Mouse (Mus musculus) hindbrain, embryonic 12.5 days (tissue): Measurements from ENCODE around the gene Snrnp35. TPM values are rescaled to one million over a fixed set of nuclear protein-coding genes. Genes with fewer than 3 reads are reported as not detected.

Experiments used
- ATAC-seq: fragments of 200-750 bp; cut with Nextera tagmentation; 2 replicates; pipeline ENCODE4 v1.8.0; 2017; ENCODE audit warnings: moderate TSS enrichment; ENCODE audit not compliant: low FRiP score
- H3K27ac ChIP-seq: fragments of 300-500 bp; sonication (generic); 2 replicates; pipeline ENCODE4 v1.5.1; 2016; ENCODE audit warnings: mild to moderate bottlenecking
- H3K27me3 ChIP-seq: fragments of 300-500 bp; sonication (generic); 2 replicates; pipeline ENCODE4 v1.6.1; 2016; ENCODE audit warnings: mild to moderate bottlenecking
- H3K36me3 ChIP-seq: fragments of 300-500 bp; sonication (generic); 2 replicates; pipeline ENCODE4 v1.6.1; 2016; ENCODE audit warnings: mild to moderate bottlenecking
- H3K4me1 ChIP-seq: fragments of 300-500 bp; sonication (generic); 2 replicates; pipeline ENCODE4 v1.6.1; 2016
- H3K4me2 ChIP-seq: fragments of 300-500 bp; sonication (generic); replicated peaks from 2 replicates; pipeline ENCODE4 v1.6.1; 2016; ENCODE audit warnings: mild to moderate bottlenecking
- H3K4me3 ChIP-seq: fragments of 300-500 bp; sonication (generic); 2 replicates; pipeline ENCODE4 v1.5.1; 2016; ENCODE audit warnings: mild to moderate bottlenecking
- H3K9ac ChIP-seq: fragments of 300-500 bp; sonication (generic); 2 replicates; pipeline ENCODE4 v1.6.1; 2016; ENCODE audit warnings: mild to moderate bottlenecking, moderate library complexity
- H3K9me3 ChIP-seq: fragments of 300-500 bp; sonication (generic); replicated peaks from 2 replicates; pipeline ENCODE4 v1.6.1; 2016; ENCODE audit warnings: mild to moderate bottlenecking
- WGBS: fragments of 180-500 bp; shearing (Covaris S2); methylation state at CpG from one replicate; pipeline ENCODE4 v1.1.7; 2016; 5-methylcytosine and 5-hydroxymethylcytosine counted together
- polyA plus RNA-seq: library from polyadenylated mRNA; unstranded; fragments of >200 nt; fragmentation: Nextera tagmentation; extraction: Ambion mirVana; gene quantifications from 2 replicates; pipeline ENCODE4 v1.2.1, GENCODE M21; 2016

Gene Snrnp35
- polyA plus RNA-seq, 1 experiment from 2014 or later: 23.8 TPM

DNA sequence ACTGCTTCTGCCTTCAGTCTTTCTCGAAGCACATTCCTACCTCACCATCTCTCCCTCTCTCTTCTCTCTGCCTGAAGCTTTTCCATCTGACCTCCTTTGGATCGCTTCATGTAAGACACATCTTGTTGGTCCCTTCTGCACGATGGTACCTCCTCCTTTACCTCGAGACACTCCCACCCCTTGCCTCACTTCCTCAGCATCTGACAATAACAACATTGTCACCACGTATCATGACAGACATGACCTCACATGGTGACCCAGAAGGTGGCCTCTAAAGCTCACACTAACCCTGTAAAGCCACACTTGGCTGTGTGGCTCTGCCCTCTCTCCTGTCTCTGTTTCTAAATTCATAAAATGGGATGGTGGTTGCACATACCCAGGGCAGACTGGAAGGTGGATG, 32.9 kb downstream of the Snrnp35 start:
- no peak overlapping the region for H3K4me2 ChIP-seq
- 84% methylated on average over 5 of the region's 5 CpGs for WGBS
- H3K9ac ChIP-seq: no peak overlapping the region
- H3K9me3 ChIP-seq: no peaks in the 10 kb centered on the region
- no peak for ATAC-seq
- no peak overlapping the region for H3K4me3 ChIP-seq
- H3K27ac ChIP-seq: no peak overlapping the region
- no peaks in the 10 kb centered on the region for H3K27me3 ChIP-seq
- peaks cover 37% of the 10 kb centered on the region for H3K36me3 ChIP-seq
- H3K4me1 ChIP-seq: no peaks in the 10 kb centered on the region; the same call in 1 of the 2 replicates

DNA sequence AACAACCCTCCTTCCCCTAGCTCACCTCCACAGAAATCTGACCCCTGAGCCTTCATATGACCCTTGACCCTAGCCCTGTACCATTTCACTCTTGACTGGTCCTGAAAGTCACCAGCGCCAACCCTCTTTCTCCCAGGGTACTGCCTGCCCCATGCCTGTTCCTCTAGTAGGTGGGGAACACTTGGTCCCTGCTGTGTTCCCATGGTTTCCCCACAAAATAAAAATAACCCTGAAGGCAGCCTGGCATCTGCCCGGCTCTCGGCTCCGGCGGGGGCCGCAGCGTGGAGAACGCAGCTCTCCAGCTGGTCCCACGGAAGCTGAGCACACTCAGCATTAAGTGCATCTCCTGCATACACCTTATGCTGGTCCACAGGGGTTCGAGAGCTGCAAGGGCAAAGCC, 35.7 kb downstream of the Snrnp35 start:
- H3K36me3 ChIP-seq: peaks cover 26% of the 10 kb centered on the region
- no peaks in the 10 kb centered on the region; the same call in 1 of the 2 replicates for H3K4me1 ChIP-seq
- no peak for ATAC-seq
- WGBS: 46% methylated on average over 10 of the region's 10 CpGs
- H3K27ac ChIP-seq: no peak overlapping the region
- no peak overlapping the region for H3K4me3 ChIP-seq
- H3K27me3 ChIP-seq: no peaks in the 10 kb centered on the region
- no peak overlapping the region for H3K9ac ChIP-seq
- no peaks in the 10 kb centered on the region for H3K9me3 ChIP-seq
- no peak overlapping the region for H3K4me2 ChIP-seq

DNA sequence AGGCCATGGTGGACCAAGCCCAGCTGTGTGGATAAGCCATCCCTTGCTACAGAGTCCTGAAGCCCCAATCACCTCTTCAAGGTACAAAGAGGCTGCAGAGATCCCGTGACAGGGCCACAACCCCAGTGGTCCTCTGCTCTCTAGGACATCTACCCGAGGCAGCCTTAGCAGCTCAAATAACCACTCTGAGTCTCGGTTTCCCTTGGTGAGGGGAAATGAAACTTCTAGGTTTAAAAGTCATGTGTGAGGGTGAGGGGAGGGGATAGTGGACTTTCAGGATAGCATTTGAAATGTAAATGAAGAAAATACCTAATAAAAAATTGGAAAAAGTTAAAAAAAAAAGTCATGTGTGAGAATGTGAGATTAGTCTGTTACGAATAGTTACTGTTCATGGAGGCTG, 38.7 kb downstream of the Snrnp35 start:
- H3K4me1 ChIP-seq: no peaks in the 10 kb centered on the region; the same call in 1 of the 2 replicates
- no peaks in the 10 kb centered on the region for H3K27me3 ChIP-seq
- peaks cover 17% of the 10 kb centered on the region for H3K36me3 ChIP-seq
- no peak overlapping the region for H3K4me3 ChIP-seq
- ATAC-seq: no peak
- 86% methylated on average over 4 of the region's 4 CpGs for WGBS
- no peak overlapping the region for H3K9ac ChIP-seq
- no peaks in the 10 kb centered on the region for H3K9me3 ChIP-seq
- H3K27ac ChIP-seq: no peak overlapping the region
- H3K4me2 ChIP-seq: no peak overlapping the region

DNA sequence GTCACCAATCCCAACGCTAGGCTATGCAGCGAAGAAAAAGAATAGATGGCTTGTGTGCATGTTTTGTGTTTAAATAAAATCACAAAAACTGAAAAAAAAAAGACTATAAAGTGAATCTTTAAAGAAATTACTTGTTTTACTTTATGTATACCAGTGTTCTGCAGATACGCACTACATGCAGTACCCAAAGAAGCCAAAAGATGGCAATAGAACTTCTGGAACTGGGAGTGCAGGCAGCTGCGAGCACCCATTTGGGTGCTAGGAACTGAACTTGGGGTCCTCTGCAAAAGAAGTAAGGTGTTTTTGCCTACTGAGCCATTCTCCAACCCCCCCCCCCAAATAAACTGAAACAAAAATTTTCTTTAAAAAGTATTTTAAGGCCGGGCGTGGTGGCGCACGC, 40.1 kb downstream of the Snrnp35 start:
- H3K9me3 ChIP-seq: no peaks in the 10 kb centered on the region
- no peak for ATAC-seq
- H3K4me1 ChIP-seq: no peaks in the 10 kb centered on the region; the same call in 1 of the 2 replicates
- no peak overlapping the region for H3K4me3 ChIP-seq
- H3K27me3 ChIP-seq: no peaks in the 10 kb centered on the region
- 96% methylated on average over 8 of the region's 8 CpGs for WGBS
- no peak overlapping the region for H3K9ac ChIP-seq
- no peak overlapping the region for H3K27ac ChIP-seq
- H3K4me2 ChIP-seq: no peak overlapping the region
- peaks cover 17% of the 10 kb centered on the region for H3K36me3 ChIP-seq

DNA sequence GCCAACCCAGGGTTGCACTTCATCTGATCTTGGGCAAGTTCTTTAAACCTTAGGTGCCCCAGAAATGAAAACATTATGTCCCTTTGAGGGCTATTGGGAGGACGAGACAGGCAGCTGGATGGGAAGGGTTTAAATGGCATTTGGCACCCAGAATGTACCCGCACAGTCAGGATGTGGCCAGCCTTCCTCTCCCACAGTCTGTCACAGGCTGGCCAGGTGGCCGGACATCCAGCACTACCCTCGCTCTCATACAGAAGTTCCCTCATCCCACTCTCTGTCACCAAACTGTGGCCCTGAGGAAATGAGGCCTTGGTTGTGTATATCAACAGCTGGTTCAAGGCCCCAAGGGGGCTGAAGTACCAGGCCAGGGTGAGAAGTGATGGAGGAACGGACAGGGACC, 42.0 kb downstream of the Snrnp35 start:
- H3K36me3 ChIP-seq: peaks cover 12% of the 10 kb centered on the region
- H3K9me3 ChIP-seq: no peaks in the 10 kb centered on the region
- no peaks in the 10 kb centered on the region for H3K27me3 ChIP-seq
- no peak overlapping the region for H3K4me3 ChIP-seq
- H3K4me1 ChIP-seq: peaks cover 18% of the 10 kb centered on the region
- H3K27ac ChIP-seq: no peak overlapping the region
- no peak for ATAC-seq
- 89% methylated on average over 5 of the region's 5 CpGs for WGBS
- no peak overlapping the region for H3K4me2 ChIP-seq
- H3K9ac ChIP-seq: no peak overlapping the region

DNA sequence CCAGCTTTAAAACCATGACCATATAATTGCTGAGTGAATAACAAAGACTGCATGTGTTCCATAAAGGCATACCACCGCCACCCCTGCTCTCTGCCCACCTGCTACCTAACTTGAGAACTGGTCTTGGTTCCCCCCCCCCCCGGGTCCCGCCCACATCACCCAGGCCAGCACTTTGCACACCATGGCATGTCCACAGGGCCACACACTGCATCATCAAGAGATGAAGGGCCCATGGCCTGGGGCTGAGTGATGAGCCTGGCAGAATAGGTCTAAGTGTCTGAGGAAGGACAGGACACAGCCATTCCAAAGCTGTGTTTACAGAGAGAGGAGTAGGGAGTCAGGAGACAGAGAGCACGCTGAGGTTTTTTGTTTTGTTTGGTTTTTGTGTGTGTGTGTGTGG, 45.4 kb downstream of the Snrnp35 start:
- Histone ChIP-seq H3K9ac (0 out of 2 replicates have a peak overlapping the region, but pooled peaks have one; percentile 53), H3K27me3 (no peaks in the 10 kb centered on the region), H3K27ac (no peak overlapping the region), H3K9me3 (no peaks in the 10 kb centered on the region), H3K4me2 (peak overlapping the region; percentile 73), H3K4me3 (peak overlapping the region; percentile 81; the same call in 1 of the 2 replicates), H3K36me3 (no peaks in the 10 kb centered on the region), H3K4me1 (peaks cover 38% of the 10 kb centered on the region)
- whole genome bisulfite sequencing: 67% methylated on average over 4 of the region's 4 CpGs
- no peak for ATAC-seq

DNA sequence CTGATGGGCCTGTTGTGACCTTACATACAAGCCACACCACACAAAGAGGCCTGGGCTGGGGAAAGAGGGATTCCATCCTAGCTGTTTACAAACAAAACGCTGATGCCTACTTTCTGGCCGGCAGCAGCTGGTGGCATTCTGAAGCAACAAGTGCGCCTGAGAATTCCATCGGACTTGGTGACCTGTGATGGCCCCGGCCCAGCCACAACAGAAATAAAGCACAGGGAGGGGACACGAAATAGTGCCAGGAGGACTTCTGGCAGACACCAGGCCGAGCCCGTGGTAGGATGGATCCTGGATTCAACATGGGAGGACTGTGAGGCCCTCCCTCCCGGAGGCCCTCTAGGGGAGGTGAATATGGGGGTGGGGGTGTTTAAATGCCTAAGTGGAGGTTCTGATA, 45.9 kb downstream of the Snrnp35 start:
- H3K9ac ChIP-seq: peak overlapping the region; percentile 53; the same call in 1 of the 2 replicates
- peak overlapping the region; percentile 73 for H3K4me2 ChIP-seq
- H3K4me1 ChIP-seq: peaks cover 38% of the 10 kb centered on the region
- H3K9me3 ChIP-seq: no peaks in the 10 kb centered on the region
- ATAC-seq: no peak
- H3K27me3 ChIP-seq: no peaks in the 10 kb centered on the region
- no peak overlapping the region for H3K27ac ChIP-seq
- 29% methylated on average over 9 of the region's 9 CpGs for WGBS
- peak overlapping the region; percentile 81 for H3K4me3 ChIP-seq
- H3K36me3 ChIP-seq: no peaks in the 10 kb centered on the region

DNA sequence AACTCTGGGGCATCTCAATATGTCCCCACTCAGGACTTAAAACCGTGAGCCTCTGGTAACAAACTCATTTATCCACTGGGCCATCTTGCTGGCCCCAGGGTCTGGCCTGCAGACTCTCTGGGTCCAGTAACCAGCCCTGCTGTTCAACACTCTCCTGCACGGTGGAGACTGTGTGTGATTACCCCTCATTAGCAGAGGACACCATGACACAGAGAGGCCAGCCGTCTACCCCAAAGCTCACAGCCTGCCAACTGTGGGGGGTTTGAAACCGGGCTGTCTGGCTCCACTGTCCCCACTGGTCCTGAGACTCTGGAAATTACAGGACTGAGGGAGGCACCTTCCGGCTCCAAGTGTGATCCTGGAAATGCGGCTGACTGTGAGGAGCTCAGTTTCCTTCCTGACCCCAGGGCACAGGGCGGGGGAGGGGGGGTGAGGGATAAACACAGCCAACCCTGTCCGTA, 46.3 kb downstream of the Snrnp35 start:
- H3K36me3 ChIP-seq: no peaks in the 10 kb centered on the region

DNA sequence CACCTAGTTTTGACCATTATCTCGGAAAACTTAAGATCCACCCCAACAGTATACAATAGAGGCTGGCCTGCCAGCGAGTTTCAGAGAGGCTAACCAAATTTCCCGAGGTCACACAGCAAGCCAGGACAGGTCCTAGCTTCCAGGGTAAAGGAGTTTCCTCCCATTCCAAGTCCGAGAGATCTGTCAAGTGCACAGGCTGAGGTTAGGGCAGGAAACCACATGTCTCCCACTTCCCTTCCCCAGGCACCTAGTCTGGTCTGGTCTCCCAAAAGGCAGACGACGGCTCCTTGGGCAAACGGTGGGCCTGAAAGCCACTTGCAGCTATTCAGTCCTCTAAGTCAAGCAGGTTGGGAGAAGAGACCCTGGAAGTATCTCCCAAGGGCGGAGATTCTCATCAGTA, 46.8 kb downstream of the Snrnp35 start:
- Histone ChIP-seq H3K4me1 (peaks cover 38% of the 10 kb centered on the region), H3K4me3 (peak overlapping the region; percentile 81), H3K9ac (peak overlapping the region; percentile 75; the same call in 1 of the 2 replicates), H3K36me3 (no peaks in the 10 kb centered on the region), H3K27ac (no peak overlapping the region), H3K9me3 (no peaks in the 10 kb centered on the region), H3K4me2 (peak overlapping the region; percentile 73), H3K27me3 (no peaks in the 10 kb centered on the region)
- WGBS: 58% methylated on average over 8 of the region's 8 CpGs
- no peak for ATAC-seq

More for the DNA sequence above, 46.3 kb downstream of the Snrnp35 start:
- no peaks in the 10 kb centered on the region for H3K9me3 ChIP-seq
- ATAC-seq: no peak
- H3K27me3 ChIP-seq: no peaks in the 10 kb centered on the region
- peak overlapping the region; percentile 53; the same call in 1 of the 2 replicates for H3K9ac ChIP-seq
- peak overlapping the region; percentile 81 for H3K4me3 ChIP-seq
- no peak overlapping the region for H3K27ac ChIP-seq
- peaks cover 38% of the 10 kb centered on the region for H3K4me1 ChIP-seq
- peak overlapping the region; percentile 73 for H3K4me2 ChIP-seq
- WGBS: 30% methylated on average over 8 of the region's 8 CpGs

DNA sequence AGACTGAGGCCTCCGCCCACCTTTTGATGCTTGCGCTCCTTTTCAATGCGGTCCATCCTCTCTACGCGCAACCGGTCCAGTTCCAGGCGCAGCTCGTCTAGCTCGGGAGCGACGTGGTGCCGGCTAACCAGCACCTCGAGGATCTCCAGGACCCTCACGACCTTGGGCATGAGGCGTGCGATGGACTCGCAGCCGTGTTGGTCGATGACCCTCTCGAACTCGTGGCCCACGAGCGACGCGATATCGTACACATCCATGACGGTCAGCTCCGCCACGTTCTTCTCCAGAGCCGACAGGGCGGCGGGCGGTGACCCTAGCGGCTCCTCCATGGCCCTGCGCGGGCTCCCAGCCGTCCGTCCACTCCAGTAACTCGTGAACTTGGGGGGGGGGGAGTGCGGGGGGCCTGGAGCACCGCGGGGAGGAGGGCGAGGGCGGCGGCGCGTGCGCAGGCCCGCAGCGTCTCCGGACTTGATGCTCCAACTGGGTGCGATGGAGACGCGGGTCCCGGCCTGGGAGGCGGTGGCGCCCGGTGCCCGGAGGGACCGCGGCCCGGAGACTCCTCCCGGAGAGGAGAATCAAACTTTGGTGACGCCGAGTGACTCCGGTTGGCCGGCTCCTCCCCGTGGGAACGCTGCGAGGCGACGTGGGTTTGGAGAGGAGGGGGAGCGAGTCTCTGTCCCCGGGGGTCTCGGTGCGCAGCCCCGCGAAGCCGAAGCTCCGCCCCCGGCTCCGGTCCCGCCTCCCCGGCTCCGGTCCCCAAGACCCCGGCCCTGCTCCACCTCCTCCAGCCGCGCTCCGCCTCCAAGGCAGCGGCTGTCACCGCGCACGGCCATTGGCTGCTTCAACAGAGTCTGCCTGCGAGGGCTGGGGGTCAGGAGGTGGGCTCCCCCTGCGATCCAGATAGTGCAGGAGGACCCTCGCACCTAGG, 48.0 kb downstream of the Snrnp35 start, which contains the start of gene Rilpl1:
Gene Rilpl1, minus strand, starts transcription at position 737 of the 928 bp plus-strand sequence.
- ATAC-seq: peak; percentile 91
- H3K36me3 ChIP-seq: no peaks in the 10 kb centered on the region
- 0 out of 2 replicates have a peak, but pooled peaks cover 2% of the 10 kb centered on the region for H3K27me3 ChIP-seq
- H3K4me2 ChIP-seq: peak within 1 kb of the TSS; percentile 73
- no peaks in the 10 kb centered on the region for H3K9me3 ChIP-seq
- peak within 1 kb of the TSS; percentile 85 for H3K27ac ChIP-seq
- H3K9ac ChIP-seq: peak within 1 kb of the TSS; percentile 75
- peak within 1 kb of the TSS; percentile 81 for H3K4me3 ChIP-seq
- WGBS: under 1% methylated on average over 94 of the region's 96 CpGs
- H3K4me1 ChIP-seq: peaks cover 38% of the 10 kb centered on the region

DNA sequence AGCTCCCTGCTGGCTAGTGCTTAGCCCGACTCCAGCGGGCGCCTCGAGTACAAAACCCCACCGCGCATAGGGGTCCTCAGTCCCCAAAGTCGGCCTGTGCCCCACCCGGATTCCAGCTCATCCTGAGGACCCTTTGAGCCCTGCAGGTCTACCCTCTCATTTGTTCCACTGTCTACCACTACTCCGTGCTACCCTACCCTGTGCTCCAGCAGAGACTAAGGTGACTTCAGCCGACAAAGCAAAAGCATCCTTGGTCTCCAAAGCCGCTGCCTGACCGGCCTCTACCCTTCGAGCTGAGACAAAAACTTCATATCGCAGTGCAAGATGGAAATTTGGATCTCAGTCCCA, 48.6 kb downstream of the Snrnp35 start:
- Histone ChIP-seq H3K36me3 (no peaks in the 10 kb centered on the region), H3K27ac (peak overlapping the region; percentile 85), H3K9ac (peak overlapping the region; percentile 75), H3K4me1 (peaks cover 38% of the 10 kb centered on the region), H3K27me3 (0 out of 2 replicates have a peak, but pooled peaks cover 3% of the 10 kb centered on the region), H3K4me3 (peak overlapping the region; percentile 81), H3K9me3 (no peaks in the 10 kb centered on the region), H3K4me2 (peak overlapping the region; percentile 73)
- ATAC-seq: peak; percentile 51; the same call in 1 of the 2 replicates
- WGBS: 9% methylated on average over 14 of the region's 14 CpGs

DNA sequence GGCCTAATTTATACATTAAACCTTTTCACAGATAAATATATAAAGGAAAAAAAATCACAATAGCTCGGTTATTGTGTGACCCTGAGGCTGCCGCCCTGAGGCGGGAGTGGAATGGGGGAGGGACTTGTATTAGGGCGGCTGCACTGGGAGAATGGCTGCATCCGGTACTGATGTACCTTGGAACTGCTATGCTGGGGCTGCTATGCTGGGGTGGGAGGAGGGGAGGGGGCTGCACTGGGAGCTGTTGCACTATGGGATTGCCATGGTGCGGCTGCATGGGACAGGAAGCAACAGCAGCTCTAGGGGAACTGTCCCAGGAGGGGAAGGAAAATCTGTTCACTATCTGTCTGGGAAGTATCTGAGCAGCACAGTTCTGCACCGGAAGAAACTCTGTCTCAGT, 49.5 kb downstream of the Snrnp35 start:
- 36% methylated on average over 7 of the region's 7 CpGs for WGBS
- Histone ChIP-seq H3K9ac (no peak overlapping the region), H3K4me1 (peaks cover 38% of the 10 kb centered on the region), H3K4me3 (no peak overlapping the region), H3K27ac (no peak overlapping the region), H3K9me3 (no peaks in the 10 kb centered on the region), H3K36me3 (no peaks in the 10 kb centered on the region), H3K4me2 (no peak overlapping the region), H3K27me3 (0 out of 2 replicates have a peak, but pooled peaks cover 9% of the 10 kb centered on the region)
- ATAC-seq: no peak
